Mouse (Mus musculus) megakaryocyte, embryonic 14.5 days (primary cell): ENCODE measurements around the gene Trmt61a. TPM values are rescaled to one million over a fixed set of nuclear protein-coding genes. Genes with fewer than 3 reads are reported as not detected.
A peak's percentile ranks its signal among the peaks of the same experiment; 100 is the strongest.

Experiments
- H3K27me3 ChIP-seq: replicated peaks from 2 replicates; pipeline ENCODE3; 2012; ENCODE audit warnings: inconsistent platforms
- H3K36me3 ChIP-seq: replicated peaks from 2 replicates; pipeline ENCODE3; 2012; ENCODE audit warnings: low read length, inconsistent platforms, mixed read lengths
- H3K4me1 ChIP-seq: 2 replicates; pipeline ENCODE4 v1.6.1; 2012; ENCODE audit warnings: inconsistent platforms
- H3K4me3 ChIP-seq: replicated peaks from 2 replicates; pipeline ENCODE3; 2012; ENCODE audit warnings: moderate library complexity, mild to moderate bottlenecking, inconsistent platforms
- H3K9me3 ChIP-seq: 2 replicates; pipeline ENCODE4 v1.6.1; 2012; ENCODE audit warnings: inconsistent platforms
- FLI1 ChIP-seq: IDR thresholded peaks from 2 replicates; pipeline ENCODE4 v1.6.1; 2012; ENCODE audit warnings: low read length, inconsistent platforms, mixed read lengths
- GATA1 ChIP-seq: IDR thresholded peaks from 3 replicates; pipeline ENCODE4 v1.6.1; 2012; ENCODE audit warnings: mixed read lengths, low read length, inconsistent platforms, borderline replicate concordance
- polyA plus RNA-seq: library from polyadenylated mRNA; stranded (reverse); fragments of >175 nt; gene quantifications from 2 replicates; pipeline ENCODE4 v1.2.3, GENCODE M21; 2012; ENCODE audit warnings: low replicate concordance; ENCODE audit not compliant: insufficient read depth

The Trmt61a gene
- polyA plus RNA-seq, 1 experiment, result 10.0 TPM

DNA sequence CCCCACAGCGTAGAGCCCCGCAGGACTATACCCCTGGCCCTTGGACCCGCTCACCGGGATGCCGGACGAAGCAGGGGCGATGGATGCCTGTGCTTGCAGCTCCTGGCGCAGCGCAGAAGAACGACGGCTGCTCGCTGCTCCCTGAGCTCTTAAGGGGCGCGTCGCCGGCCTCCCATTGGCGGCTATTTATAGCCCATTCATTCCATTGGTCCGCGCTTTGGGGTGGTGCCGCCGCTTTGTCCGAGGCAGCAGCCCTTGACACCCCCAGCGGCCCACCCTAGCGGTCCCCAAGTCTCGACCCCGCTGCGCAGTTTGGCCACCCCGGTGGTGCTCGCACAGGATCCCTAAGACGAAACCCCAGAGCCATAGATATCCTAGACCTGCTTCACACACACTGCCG lies 5.7 kb upstream of the Trmt61a start, which contains the start of gene Ckb:
Ckb (minus strand) TSS at position 163 of the 400 bp plus-strand sequence.
- H3K4me3 ChIP-seq, result peak within 1 kb of the TSS; percentile 93

DNA sequence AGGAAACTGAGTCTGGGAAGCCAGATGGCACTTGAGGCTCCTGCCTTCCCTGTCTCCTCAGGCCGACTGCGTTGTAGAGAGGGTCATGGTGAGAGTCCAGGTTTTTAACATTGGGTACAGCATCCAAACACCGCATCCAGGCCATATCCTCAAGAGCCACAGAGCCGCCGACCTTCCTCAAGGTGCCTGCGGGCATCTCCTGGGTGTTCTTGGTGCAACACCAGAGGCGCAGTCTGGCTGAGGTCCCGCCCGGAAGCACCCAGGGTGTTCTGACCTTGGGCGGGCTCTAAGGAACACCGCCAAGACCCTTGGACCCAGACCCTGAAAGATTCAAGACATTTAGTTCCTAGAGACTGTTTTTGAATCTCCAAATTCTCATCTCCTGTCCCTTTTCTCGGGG lies 5.3 kb upstream of the Trmt61a start:
- Histone ChIP-seq H3K9me3 (no peaks in the 10 kb centered on the region), H3K36me3 (peaks cover 10% of the 10 kb centered on the region), H3K4me1 (peaks cover 90% of the 10 kb centered on the region), H3K27me3 (peaks cover 45% of the 10 kb centered on the region), H3K4me3 (peak overlapping the region; percentile 93)
- no peak for TF ChIP-seq FLI1
- TF ChIP-seq GATA1, result no peak

More for the DNA sequence above, 5.7 kb upstream of the Trmt61a start, which contains the start of gene Ckb:
- H3K9me3 ChIP-seq, result no peaks in the 10 kb centered on the region
- H3K4me1 ChIP-seq, result peaks cover 90% of the 10 kb centered on the region
- TF ChIP-seq FLI1 (no peak), GATA1 (no peak)
- H3K36me3 ChIP-seq, result peaks cover 10% of the 10 kb centered on the region
- peaks cover 45% of the 10 kb centered on the region for H3K27me3 ChIP-seq

DNA sequence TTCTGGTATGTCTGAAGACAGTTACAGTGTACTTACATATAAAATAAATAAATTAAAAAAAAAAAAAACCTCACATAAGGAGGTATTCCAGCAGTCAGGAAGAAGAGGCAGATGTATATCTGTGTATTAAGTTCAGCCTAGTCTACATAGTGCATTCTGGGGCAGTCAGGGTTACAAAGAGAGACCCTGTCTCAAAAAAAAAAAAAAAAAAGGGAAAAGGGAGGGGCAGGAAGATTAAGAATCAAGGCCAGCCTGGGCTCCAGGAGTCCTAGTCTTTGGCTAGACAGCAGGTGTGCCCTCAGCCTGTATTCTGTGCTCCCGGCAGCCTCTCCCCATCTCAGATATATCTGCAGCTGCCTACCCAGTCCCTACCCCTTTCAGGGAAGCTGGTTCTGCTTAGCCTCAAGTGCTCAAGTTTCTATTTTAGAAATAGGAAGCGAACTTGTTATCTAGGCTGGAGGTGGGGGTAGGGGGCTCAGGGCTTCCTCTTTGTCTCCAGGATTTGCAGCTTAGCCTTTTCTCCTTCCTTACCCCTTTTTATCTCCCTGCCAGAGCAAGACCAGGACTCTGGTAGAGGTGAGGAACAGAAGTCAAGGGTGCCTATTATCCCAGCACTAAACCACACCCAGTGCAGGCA lies 2.9 kb upstream of the Trmt61a start:
- peaks cover 82% of the 10 kb centered on the region for H3K4me1 ChIP-seq
- H3K27me3 ChIP-seq, result peaks cover 45% of the 10 kb centered on the region
- peaks cover 8% of the 10 kb centered on the region for H3K36me3 ChIP-seq
- H3K9me3 ChIP-seq, result no peaks in the 10 kb centered on the region
- H3K4me3 ChIP-seq, result peak overlapping the region; percentile 81
- TF ChIP-seq GATA1 (no peak), FLI1 (no peak)

DNA sequence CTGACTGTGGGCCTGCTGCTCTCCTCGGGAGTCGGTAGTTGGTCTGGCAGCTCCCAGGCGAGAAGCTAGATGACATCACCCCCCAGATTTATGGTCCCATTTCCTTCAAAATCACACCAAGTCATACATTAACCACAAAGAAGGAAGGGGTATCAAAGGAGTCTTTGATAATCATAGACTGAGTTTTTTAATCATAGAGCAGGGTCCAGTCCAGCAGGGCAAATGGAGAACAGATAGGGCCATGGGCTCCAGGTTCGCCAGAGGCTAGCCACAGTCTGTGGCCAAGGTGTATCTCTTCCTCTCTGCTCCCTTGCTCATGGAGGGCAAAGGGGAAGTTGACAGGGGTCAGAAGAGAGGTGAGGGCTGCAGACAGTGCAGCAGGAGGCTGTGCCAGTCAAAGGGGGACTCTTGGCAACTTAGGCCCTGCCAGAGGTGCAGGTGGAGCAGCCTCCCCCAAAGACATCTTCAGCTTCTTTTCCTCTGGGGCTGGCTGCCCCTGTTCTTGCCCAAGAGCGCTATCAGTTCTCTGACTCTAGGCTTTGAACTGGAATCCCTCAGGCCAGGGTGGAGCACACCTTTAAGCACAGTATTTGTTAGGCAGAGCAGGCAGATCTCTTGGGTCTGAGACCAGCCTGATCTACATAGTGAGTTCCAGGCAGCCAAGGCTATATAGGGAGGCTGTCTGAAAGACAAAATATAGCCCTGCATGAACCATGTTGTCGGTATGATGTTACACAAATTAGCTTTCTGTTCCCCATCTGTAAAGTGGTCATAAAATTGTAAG lies 1.9 kb upstream of the Trmt61a start:
- Histone ChIP-seq H3K9me3 (no peaks in the 10 kb centered on the region), H3K4me1 (peaks cover 80% of the 10 kb centered on the region), H3K36me3 (peaks cover 13% of the 10 kb centered on the region), H3K27me3 (peaks cover 37% of the 10 kb centered on the region), H3K4me3 (no peak overlapping the region)
- no peak for TF ChIP-seq FLI1
- TF ChIP-seq GATA1, result no peak

DNA sequence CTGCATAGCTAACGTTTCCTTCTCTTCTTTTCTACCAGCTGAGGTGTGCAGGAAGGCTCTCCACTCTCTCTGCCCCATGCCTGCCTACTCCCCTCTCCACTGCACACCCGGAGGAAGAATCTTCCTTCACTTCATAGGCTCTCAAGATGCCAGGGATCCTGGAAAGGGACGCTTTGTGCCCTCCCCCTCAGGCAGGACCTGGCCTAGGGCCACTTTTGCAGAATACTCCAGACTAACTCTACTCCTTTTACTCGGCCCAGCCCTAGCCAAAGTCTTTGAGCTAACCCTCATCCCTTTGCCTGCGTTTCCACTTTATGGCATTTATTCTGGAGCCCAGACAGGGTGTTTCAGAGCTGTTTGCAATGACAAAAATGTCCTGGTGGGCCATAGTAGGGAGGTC lies 484 bp upstream of the Trmt61a start:
- peaks cover 70% of the 10 kb centered on the region for H3K4me1 ChIP-seq
- peak overlapping the region; percentile 94 for H3K4me3 ChIP-seq
- TF ChIP-seq GATA1 (no peak), FLI1 (no peak)
- H3K27me3 ChIP-seq, result peaks cover 23% of the 10 kb centered on the region
- peaks cover 27% of the 10 kb centered on the region for H3K36me3 ChIP-seq
- H3K9me3 ChIP-seq, result no peaks in the 10 kb centered on the region

DNA sequence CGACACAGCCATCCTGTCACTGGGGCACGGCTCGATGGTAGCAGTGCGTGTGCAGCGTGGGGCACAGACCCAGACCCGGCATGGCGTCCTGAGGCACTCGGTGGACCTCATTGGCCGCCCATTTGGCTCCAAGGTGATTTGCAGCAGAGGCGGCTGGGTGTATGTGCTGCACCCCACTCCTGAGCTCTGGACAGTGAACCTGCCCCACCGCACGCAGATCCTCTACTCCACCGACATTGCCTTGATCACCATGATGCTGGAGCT lies 697 bp downstream of the Trmt61a start:
- Histone ChIP-seq H3K27me3 (peaks cover 12% of the 10 kb centered on the region), H3K36me3 (peaks cover 38% of the 10 kb centered on the region), H3K4me3 (peak overlapping the region; percentile 94), H3K4me1 (peaks cover 69% of the 10 kb centered on the region), H3K9me3 (no peaks in the 10 kb centered on the region)
- TF ChIP-seq FLI1 (no peak), GATA1 (no peak)

DNA sequence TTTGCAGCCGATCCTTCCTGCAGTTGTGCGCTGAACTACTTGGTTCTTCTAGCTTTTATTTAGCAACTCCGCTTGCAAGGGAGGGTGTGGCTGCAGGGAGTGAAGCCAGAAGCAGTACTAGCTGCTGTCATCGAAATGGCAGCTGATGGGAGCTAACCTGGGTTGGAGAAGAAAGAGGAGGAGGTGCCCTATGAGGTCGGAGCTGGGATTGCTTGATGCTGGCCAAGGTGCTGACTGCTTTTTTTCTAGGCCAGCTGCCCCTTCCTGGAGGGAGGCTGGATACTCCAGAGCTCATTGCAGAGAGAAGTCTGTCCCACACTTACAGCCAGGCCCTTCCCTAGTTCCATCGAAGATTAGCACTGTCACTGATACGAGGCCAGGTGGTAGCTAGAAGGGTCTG lies 1.1 kb downstream of the Trmt61a start:
- peaks cover 42% of the 10 kb centered on the region for H3K36me3 ChIP-seq
- TF ChIP-seq GATA1 (no peak), FLI1 (no peak)
- peaks cover 67% of the 10 kb centered on the region for H3K4me1 ChIP-seq

DNA sequence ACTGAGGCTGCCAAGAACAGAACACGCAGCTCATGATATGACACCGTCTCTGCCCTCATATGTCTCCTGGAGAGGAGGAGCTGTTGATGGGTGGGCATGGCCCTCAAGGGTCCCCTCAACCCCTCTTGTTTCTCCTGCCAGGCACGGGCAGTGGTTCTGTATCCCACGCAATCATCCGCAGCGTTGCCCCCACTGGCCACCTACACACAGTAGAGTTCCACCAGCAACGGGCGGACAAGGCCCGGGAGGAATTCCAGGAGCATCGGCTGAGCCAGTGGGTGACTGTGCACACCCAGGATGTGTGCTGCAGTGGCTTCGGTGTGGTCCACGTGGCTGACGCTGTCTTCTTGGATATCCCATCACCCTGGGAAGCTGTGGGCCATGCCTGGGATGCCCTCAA lies 2.8 kb downstream of the Trmt61a start:
- Histone ChIP-seq H3K9me3 (no peaks in the 10 kb centered on the region), H3K4me3 (no peak overlapping the region), H3K27me3 (peaks cover 4% of the 10 kb centered on the region), H3K4me1 (peaks cover 55% of the 10 kb centered on the region), H3K36me3 (peaks cover 47% of the 10 kb centered on the region)
- no peak for TF ChIP-seq GATA1

More for the DNA sequence above, 1.1 kb downstream of the Trmt61a start:
- H3K27me3 ChIP-seq, result peaks cover 8% of the 10 kb centered on the region
- peak overlapping the region; percentile 94 for H3K4me3 ChIP-seq
- H3K9me3 ChIP-seq, result no peaks in the 10 kb centered on the region

DNA sequence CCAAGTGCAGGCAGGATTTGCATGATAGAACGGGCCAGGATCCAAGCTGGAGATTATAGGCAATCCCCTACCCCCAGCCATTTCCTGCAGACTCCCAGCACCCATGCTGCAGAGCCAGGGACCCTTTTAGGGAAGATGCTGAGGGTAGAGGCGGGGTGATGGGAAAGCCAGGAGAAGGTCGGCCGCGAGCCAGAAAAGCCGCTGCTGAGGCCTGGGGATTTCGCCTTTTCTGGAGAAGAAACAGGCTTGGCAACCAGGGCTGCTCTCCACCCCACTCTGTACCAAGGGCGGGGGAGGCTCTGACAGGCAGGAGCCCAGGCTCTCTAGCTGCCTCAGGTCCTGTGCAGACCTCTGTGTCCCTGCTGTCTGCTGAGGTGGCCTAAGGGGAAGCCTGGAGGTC lies 3.4 kb downstream of the Trmt61a start:
- TF ChIP-seq GATA1 (no peak), FLI1 (no peak)
- Histone ChIP-seq H3K4me1 (peaks cover 55% of the 10 kb centered on the region), H3K36me3 (peaks cover 47% of the 10 kb centered on the region), H3K27me3 (peaks cover 6% of the 10 kb centered on the region), H3K9me3 (no peaks in the 10 kb centered on the region), H3K4me3 (no peak overlapping the region)

DNA sequence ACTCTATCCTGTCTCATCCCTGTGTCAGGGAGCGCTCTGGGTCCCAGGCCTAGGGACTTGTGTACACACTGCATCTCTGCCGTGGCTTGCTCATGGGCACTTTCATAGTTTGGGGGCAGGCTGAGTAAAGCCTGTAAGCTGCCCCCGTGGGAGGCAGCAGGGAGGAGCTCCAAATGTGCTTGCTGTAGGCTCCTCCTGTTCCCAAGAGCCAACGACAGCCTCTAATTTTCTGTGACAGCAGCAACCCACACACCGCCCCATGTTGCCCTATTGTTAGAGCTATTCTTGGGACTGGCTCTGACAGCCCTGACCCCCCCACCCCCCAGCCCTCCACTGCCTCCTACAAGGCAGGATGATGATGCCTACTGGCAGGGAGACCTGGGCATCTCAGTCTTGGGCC lies 4.1 kb downstream of the Trmt61a start:
- TF ChIP-seq GATA1 (no peak), FLI1 (no peak)
- Histone ChIP-seq H3K27me3 (peaks cover 13% of the 10 kb centered on the region), H3K4me1 (peaks cover 53% of the 10 kb centered on the region), H3K4me3 (no peak overlapping the region), H3K9me3 (no peaks in the 10 kb centered on the region), H3K36me3 (peaks cover 47% of the 10 kb centered on the region)
